Comparison of ENCODE assay signal across 11 mouse cellular contexts in the genomic region with DNA sequence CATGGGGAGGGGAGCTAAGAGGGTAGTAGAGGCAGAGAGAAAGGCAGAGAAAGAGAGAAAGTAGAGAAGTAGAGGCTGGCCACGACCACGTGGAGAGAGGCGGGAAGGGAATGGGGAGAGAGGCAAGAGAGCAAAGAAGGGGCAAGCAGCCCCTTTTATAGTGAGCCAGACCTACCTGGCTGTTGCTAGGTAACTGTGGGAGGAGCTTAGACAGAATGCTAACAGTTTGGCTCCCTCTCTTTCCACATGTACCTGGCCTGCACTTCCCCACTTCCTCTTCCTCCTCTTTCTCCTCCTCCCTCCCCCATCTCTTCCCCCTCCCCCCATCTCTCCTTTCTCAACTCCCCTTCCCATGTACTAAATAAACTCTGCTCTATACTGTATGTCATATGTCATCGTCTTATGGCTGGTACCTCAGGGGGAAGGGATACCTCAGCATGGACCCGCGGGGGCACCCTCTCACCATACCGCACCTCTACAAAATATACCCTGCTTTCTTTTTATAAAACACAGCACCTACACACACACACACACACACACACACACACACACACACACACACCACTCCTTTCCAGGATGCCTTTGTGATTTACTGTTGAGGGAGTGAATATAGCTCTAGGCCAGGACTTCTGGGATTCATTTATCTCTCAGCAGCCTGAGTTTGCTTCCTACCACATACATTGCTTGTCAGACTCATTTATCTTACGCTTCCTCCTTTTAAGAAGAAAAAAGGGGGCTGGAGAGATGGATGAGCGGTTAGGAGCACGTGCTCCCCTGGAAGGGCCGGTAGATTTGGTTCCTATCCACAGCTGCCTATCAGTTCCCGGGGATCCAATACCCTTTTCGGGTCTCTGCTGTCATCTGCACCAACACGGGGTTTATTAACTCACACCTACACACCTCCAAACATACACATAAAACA. TPM values are rescaled to one million over a fixed set of nuclear protein-coding genes. Genes with fewer than 3 reads are reported as not detected.
DNase-seq lines count a peak whose midpoint lies in the region; ATAC-seq and TF ChIP-seq lines count a peak whose summit lies in the region.
"Had no signal": no experiment of that assay in that cellular context is flagged by ENCODE, and none has a peak within 500 bp of the region (broad histone marks: within the 10 kb centered on the region; RNA-seq: fewer than 3 reads in every experiment).

No protein-coding gene starts in this region.

- H3K36me3 ChIP-seq in lung, embryonic 14.5 days (ENCODE audit: insufficient read depth) = no peaks in the 10 kb centered on the region
- H3K36me3 ChIP-seq in intestine, postnatal 0 days (ENCODE audit: control insufficient read depth, insufficient read depth) = no peaks in the 10 kb centered on the region

- no peak for DNase-seq in lung, embryonic 14.5 days
- DNase-seq in lung, postnatal 4 days = no peak
- DNase-seq in ES-CJ7 (ENCODE audit: low read depth, low spot score) = peak; percentile 70
- peak; percentile 86 for DNase-seq in R1 (ENCODE audit: low read depth, low spot score)
- no peak for DNase-seq in layer of hippocampus, postnatal 10 days (ENCODE audit: low spot score in 2 of 2)
- DNase-seq in urinary bladder, postnatal 10 days (ENCODE audit: low spot score) = no peak
- DNase-seq in thymus, postnatal 4 days = no peak
- DNase-seq: heart, adult 11 months had no signal

- H3K27ac ChIP-seq in lung, embryonic 14.5 days (ENCODE audit: low read depth) = no peak overlapping the region
- no peak overlapping the region for H3K27ac ChIP-seq in intestine, postnatal 0 days (ENCODE audit: low read depth, low read length)
- H3K27ac ChIP-seq: macrophage had no signal

- 34% methylated on average over 14 of the region's 14 CpGs for WGBS in lung, embryonic 14.5 days
- 55% methylated on average over 14 of the region's 14 CpGs for WGBS in intestine, postnatal 0 days

- 0 out of 2 replicates have a peak overlapping the region, but pooled peaks have one; percentile 13 for H3K4me2 ChIP-seq in lung, embryonic 14.5 days
- peak overlapping the region; percentile 46 for H3K4me2 ChIP-seq in intestine, postnatal 0 days (replicated peaks; ENCODE audit: low read depth)

- no peak overlapping the region for H3K4me3 ChIP-seq in lung, embryonic 14.5 days (ENCODE audit: low read depth, low read length)
- no peak overlapping the region for H3K4me3 ChIP-seq in intestine, postnatal 0 days (ENCODE audit: low read depth, low read length)
- H3K4me3 ChIP-seq: myocyte had no signal

- no peak overlapping the region for H3K9ac ChIP-seq in lung, embryonic 14.5 days
- no peak overlapping the region for H3K9ac ChIP-seq in intestine, postnatal 0 days (ENCODE audit: low read depth, low read length)

- H3K4me1 ChIP-seq in lung, embryonic 14.5 days (ENCODE audit: insufficient read depth) = peaks cover 9% of the 10 kb centered on the region; the same call in 1 of the 2 replicates
- H3K4me1 ChIP-seq in intestine, postnatal 0 days (replicated peaks; ENCODE audit: control insufficient read depth, insufficient read depth, low read length) = no peaks in the 10 kb centered on the region

- ATAC-seq in lung, embryonic 14.5 days (ENCODE audit: insufficient read depth) = no peak; the same call in 1 of the 2 replicates
- ATAC-seq in intestine, postnatal 0 days = no peak

- no peaks in the 10 kb centered on the region for H3K27me3 ChIP-seq in lung, embryonic 14.5 days (ENCODE audit: insufficient read depth, low read length)
- no peaks in the 10 kb centered on the region for H3K27me3 ChIP-seq in intestine, postnatal 0 days (replicated peaks; ENCODE audit: control insufficient read depth, insufficient read depth, low read length)

- no peak for TF ChIP-seq CTCF in lung, embryonic 14.5 days (IDR thresholded peaks at IDR 0.05; ENCODE audit: low read depth)
- TF ChIP-seq CTCF in intestine, postnatal 0 days (IDR thresholded peaks at IDR 0.05; ENCODE audit: low read depth) = no peak

- 0 out of 2 replicates have a peak, but pooled peaks cover 4% of the 10 kb centered on the region for H3K9me3 ChIP-seq in lung, embryonic 14.5 days (ENCODE audit: low read depth, low read length)
- H3K9me3 ChIP-seq in intestine, postnatal 0 days (ENCODE audit: control insufficient read depth) = no peaks in the 10 kb centered on the region

RNA-seq across cellular contexts. Expression of gene Slc16a9, which starts 43.8 kb away (rescaled TPM):
- 6.3 and 6.9 TPM in 2 replicates for polyA plus RNA-seq in lung, embryonic 14.5 days (2014; fragmentation: Nextera tagmentation; extraction: Ambion mirVana)
- polyA plus RNA-seq in intestine, postnatal 0 days (2015; fragmentation: Nextera tagmentation; extraction: Ambion mirVana) = 0.52 and 0.78 TPM in 2 replicates
- total RNA-seq in layer of hippocampus, postnatal 10 days (2021) = 1 to 10 TPM; 3.1 to 3.7 TPM

Comparison
In these comparisons a context has a peak if more than half of its experiments do, and no peak if none do; other contexts are left out.
1. DNase-seq: peak in ES-CJ7 (single experiment) and R1 (single experiment); none in lung, embryonic 14.5 days (single experiment), lung, postnatal 4 days (0 of 2), layer of hippocampus, postnatal 10 days (0 of 2), urinary bladder, postnatal 10 days (single experiment) and thymus, postnatal 4 days (single experiment).